Mouse (Mus musculus) spleen, adult 2 months (tissue): ENCODE measurements around the gene D17Wsu92e. TPM values are rescaled to one million over a fixed set of nuclear protein-coding genes. Genes with fewer than 3 reads are reported as not detected.

ENCODE experiments used
- DNase-seq, 2 experiments: peaks; one replicate each; pipeline versions ENCODE4 v3.0.0 to v3.0.0-alpha.2; 2012 to 2021; ENCODE audit warnings: low spot score in 2 of 2, low read depth in 1 of 2
- H3K27ac ChIP-seq: fragments of 200-500 bp; 2 replicates; pipeline ENCODE4 v1.5.1; 2012; ENCODE audit warnings: low read length, inconsistent platforms; ENCODE audit not compliant: insufficient read depth
- H3K27me3 ChIP-seq: fragments of 200-500 bp; 2 replicates; pipeline ENCODE4 v1.6.1; 2012; ENCODE audit warnings: mild to moderate bottlenecking, moderate library complexity, low read length, inconsistent platforms; ENCODE audit not compliant: control insufficient read depth, insufficient read depth
- H3K36me3 ChIP-seq: fragments of 200-500 bp; 2 replicates; pipeline ENCODE4 v1.6.1; 2012; ENCODE audit warnings: mild to moderate bottlenecking, low read length, inconsistent platforms; ENCODE audit not compliant: control insufficient read depth, insufficient read depth
- H3K4me1 ChIP-seq: fragments of 200-500 bp; 2 replicates; pipeline ENCODE4 v1.6.1; 2011; ENCODE audit warnings: inconsistent platforms; ENCODE audit not compliant: control insufficient read depth, insufficient read depth, insufficient read length
- H3K4me3 ChIP-seq: fragments of 200-500 bp; 2 replicates; pipeline ENCODE4 v1.5.1; 2011; ENCODE audit warnings: mild to moderate bottlenecking, inconsistent platforms; ENCODE audit not compliant: insufficient read depth, insufficient read length; ENCODE audit errors: extremely low read depth
- CTCF ChIP-seq: fragments of 200-500 bp; IDR thresholded peaks from 2 replicates; pipeline ENCODE4 v1.5.1; 2011; ENCODE audit warnings: mild to moderate bottlenecking, inconsistent platforms; ENCODE audit not compliant: insufficient read depth, insufficient read length, insufficient replicate concordance; ENCODE audit errors: extremely low read depth
- POLR2A ChIP-seq: fragments of 200-500 bp; IDR thresholded peaks from 2 replicates; pipeline ENCODE4 v1.6.1; 2011; ENCODE audit warnings: low read depth, low read length, inconsistent platforms
- whole genome bisulfite sequencing: fragments of 180-500 bp; shearing (Covaris S2); methylation state at CpG from one replicate; pipeline ENCODE4 v1.1.7; 2018; 5-methylcytosine and 5-hydroxymethylcytosine counted together
- polyA plus RNA-seq: library from polyadenylated mRNA; depleted of rRNA; stranded (reverse); fragments of >200 nt; gene quantifications from 2 replicates; pipeline ENCODE4 v1.2.3, GENCODE M21; 2012

D17Wsu92e gene
- polyA plus RNA-seq, 1 experiment = 63.8 TPM

DNA sequence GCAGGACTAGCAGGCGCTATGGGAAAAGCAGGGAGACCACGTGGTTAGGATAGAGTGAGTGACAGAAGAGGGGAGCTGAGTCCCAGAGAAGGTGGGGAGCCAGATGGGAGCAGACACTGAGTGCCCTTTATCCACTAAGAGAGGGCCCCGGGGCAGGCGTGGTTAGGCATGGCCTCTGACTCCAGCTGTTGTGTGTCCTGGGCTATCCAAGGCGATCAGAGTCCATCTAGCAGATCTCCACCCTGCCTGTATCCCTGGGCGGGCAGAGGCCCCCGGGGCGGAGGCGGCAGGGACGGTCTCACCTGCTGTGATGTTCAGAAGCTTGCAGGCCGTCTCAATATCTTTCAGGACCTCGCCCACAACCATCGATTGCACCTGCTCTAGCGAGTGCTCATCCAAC lies 100.8 kb downstream of the D17Wsu92e start:
- H3K27me3 ChIP-seq = no peaks in the 10 kb centered on the region
- H3K4me3 ChIP-seq = no peak overlapping the region
- no peaks in the 10 kb centered on the region for H3K36me3 ChIP-seq
- H3K27ac ChIP-seq = no peak overlapping the region
- TF ChIP-seq CTCF (no peak), POLR2A (no peak)
- DNase-seq = no peak
- H3K4me1 ChIP-seq = no peaks in the 10 kb centered on the region
- WGBS = 92% methylated on average over 14 of the region's 14 CpGs

GRCm38 (mm10) chr17:27718250-27718649 lies 102.2 kb downstream of the D17Wsu92e start:
- no peaks in the 10 kb centered on the region for H3K4me1 ChIP-seq

DNA sequence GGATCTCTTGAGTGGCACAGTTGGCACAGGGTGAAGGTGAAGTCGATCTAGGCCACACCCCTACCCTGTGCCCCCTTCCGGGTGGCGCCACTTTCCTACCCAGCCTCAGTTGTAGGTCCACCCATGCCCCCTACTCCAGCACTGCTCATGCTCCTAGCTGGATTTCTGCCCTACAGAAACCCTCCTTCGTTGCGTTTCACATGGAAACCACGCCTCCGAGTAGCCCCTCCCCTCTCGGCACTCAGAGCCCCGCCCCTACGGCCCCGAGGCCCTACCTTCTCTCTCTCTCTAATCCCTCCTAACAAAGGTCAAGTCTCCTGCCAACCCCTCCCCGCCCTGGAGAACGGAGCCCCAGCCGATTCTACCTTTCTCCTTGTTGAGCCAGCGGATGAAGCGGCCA lies 103.6 kb downstream of the D17Wsu92e start:
- Histone ChIP-seq H3K27me3 (no peaks in the 10 kb centered on the region), H3K4me1 (no peaks in the 10 kb centered on the region), H3K4me3 (no peak overlapping the region), H3K36me3 (no peaks in the 10 kb centered on the region), H3K27ac (no peak overlapping the region)
- TF ChIP-seq CTCF (no peak), POLR2A (no peak)
- WGBS = 18% methylated on average over 16 of the region's 16 CpGs
- no peak for DNase-seq

More at GRCm38 (mm10) chr17:27718250-27718649, 102.2 kb downstream of the D17Wsu92e start:
- Histone ChIP-seq H3K27me3 (no peaks in the 10 kb centered on the region), H3K4me3 (no peak overlapping the region), H3K27ac (no peak overlapping the region), H3K36me3 (no peaks in the 10 kb centered on the region)
- WGBS = 59% methylated on average over 5 of the region's 5 CpGs
- DNase-seq = no peak
- TF ChIP-seq CTCF = no peak

- DNase-seq = no peak
- Histone ChIP-seq H3K27ac (no peak overlapping the region), H3K27me3 (no peaks in the 10 kb centered on the region), H3K4me1 (no peaks in the 10 kb centered on the region; the same call in 1 of the 2 replicates), H3K4me3 (no peak overlapping the region), H3K36me3 (no peaks in the 10 kb centered on the region)
- TF ChIP-seq POLR2A (no peak), CTCF (no peak)
- WGBS = 85% methylated on average over 1 of the region's 1 CpGs
Measured at GRCm38 (mm10) chr17:27712832-27713231, 107.6 kb downstream of the D17Wsu92e start.

- TF ChIP-seq POLR2A = no peak
- TF ChIP-seq CTCF = no peak
- Histone ChIP-seq H3K36me3 (no peaks in the 10 kb centered on the region), H3K27me3 (no peaks in the 10 kb centered on the region), H3K27ac (no peak overlapping the region), H3K4me3 (no peak overlapping the region), H3K4me1 (no peaks in the 10 kb centered on the region; the same call in 1 of the 2 replicates)
- 51% methylated on average over 5 of the region's 5 CpGs for WGBS
- no peak for DNase-seq
Measured at GRCm38 (mm10) chr17:27709650-27710049, 110.8 kb downstream of the D17Wsu92e start.

DNA sequence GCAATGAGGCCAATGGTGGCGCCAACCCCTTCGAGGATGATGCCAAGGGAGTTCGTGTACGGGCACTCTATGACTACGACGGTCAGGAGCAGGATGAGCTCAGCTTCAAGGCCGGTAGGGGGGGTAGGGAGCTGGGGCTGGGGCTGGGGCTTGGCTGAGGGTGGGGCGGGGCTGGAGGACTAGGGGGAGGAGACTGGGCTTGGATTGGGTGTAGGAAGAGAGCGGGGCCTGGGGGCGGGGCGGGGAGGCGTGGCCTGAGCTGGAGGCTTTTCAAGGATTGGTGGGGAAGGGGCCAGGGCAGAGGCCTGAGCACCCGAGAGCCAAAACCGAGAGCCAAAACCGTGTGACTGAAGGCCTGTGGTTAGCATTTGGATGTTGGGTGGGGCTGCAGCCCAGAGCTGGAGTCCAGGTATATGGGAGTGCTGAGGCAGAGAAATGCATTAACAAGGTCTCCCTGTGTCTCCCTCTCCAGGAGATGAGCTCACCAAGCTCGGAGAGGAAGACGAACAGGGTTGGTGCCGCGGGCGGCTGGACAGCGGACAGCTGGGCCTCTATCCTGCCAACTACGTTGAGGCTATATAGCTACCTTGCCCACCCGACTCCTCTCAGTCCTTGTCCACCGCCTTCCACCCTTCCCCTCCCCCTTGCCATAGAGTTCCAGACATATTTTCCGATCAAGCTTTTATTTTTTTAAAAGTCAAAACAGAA lies 112.3 kb downstream of the D17Wsu92e start:
- Histone ChIP-seq H3K27ac (no peak overlapping the region), H3K36me3 (no peaks in the 10 kb centered on the region), H3K27me3 (no peaks in the 10 kb centered on the region), H3K4me1 (no peaks in the 10 kb centered on the region; the same call in 1 of the 2 replicates), H3K4me3 (no peak overlapping the region)
- WGBS = 13% methylated on average over 23 of the region's 25 CpGs
- peak in 1 of 2 experiments; percentile 19 for DNase-seq
- no peak for TF ChIP-seq CTCF
- TF ChIP-seq POLR2A = no peak

- TF ChIP-seq POLR2A = no peak
- TF ChIP-seq CTCF = no peak
- H3K27ac ChIP-seq = no peak overlapping the region
- H3K4me1 ChIP-seq = peaks cover 3% of the 10 kb centered on the region
- no peaks in the 10 kb centered on the region for H3K27me3 ChIP-seq
- no peaks in the 10 kb centered on the region for H3K36me3 ChIP-seq
- H3K4me3 ChIP-seq = no peak overlapping the region
- DNase-seq = no peak
- WGBS = 92% methylated on average over 10 of the region's 10 CpGs
Measured at GRCm38 (mm10) chr17:27705661-27706060, 114.8 kb downstream of the D17Wsu92e start.
